Mouse (Mus musculus) C2C12 (cell line): ENCODE data around the gene Fam227b. TPM values are rescaled to one million over a fixed set of nuclear protein-coding genes. Genes with fewer than 3 reads are reported as not detected.

Source experiments
- H3K27me3 ChIP-seq: one replicate; pipeline ENCODE4 v1.6.1; 2011; ENCODE audit not compliant: control insufficient read depth, insufficient read depth, insufficient read length
- H3K36me3 ChIP-seq: one replicate; pipeline ENCODE4 v1.6.1; 2011; ENCODE audit not compliant: control insufficient read depth, insufficient read depth
- H3K4me3 ChIP-seq: one replicate; pipeline ENCODE4 v1.5.1; 2011; ENCODE audit warnings: mild to moderate bottlenecking, control low read depth; ENCODE audit not compliant: poor library complexity, insufficient read depth, severe bottlenecking
- H3K79me2 ChIP-seq: one replicate; pipeline ENCODE4 v1.6.1; 2011; ENCODE audit not compliant: control insufficient read depth, insufficient read depth
- H3K79me3 ChIP-seq: one replicate; pipeline ENCODE4 v1.6.1; 2011; ENCODE audit warnings: low read depth, control low read depth
- H3ac ChIP-seq: one replicate; pipeline ENCODE3; 2011; ENCODE audit warnings: low read depth; ENCODE audit not compliant: control insufficient read depth, insufficient read length
- CEBPB ChIP-seq: IDR thresholded peaks from one replicate; pipeline ENCODE4 v1.6.1; 2011; ENCODE audit warnings: low read depth, mild to moderate bottlenecking, control low read depth, moderate library complexity
- CTCF ChIP-seq: IDR thresholded peaks from one replicate; pipeline ENCODE4 v1.5.1; 2011; ENCODE audit not compliant: control insufficient read depth, insufficient read depth, insufficient read length
- FOSL1 ChIP-seq: IDR thresholded peaks from one replicate; pipeline ENCODE4 v1.8.0; 2011; ENCODE audit warnings: mild to moderate bottlenecking, low read length; ENCODE audit not compliant: poor library complexity, insufficient read depth, severe bottlenecking
- MAX ChIP-seq: IDR thresholded peaks from one replicate; pipeline ENCODE4 v1.6.1; 2011; ENCODE audit warnings: mild to moderate bottlenecking, control low read depth
- MYOD1 ChIP-seq: IDR thresholded peaks from one replicate; pipeline ENCODE4 v1.6.1; 2011; ENCODE audit warnings: low read depth; ENCODE audit not compliant: control insufficient read depth, insufficient read length
- MYOG ChIP-seq: IDR thresholded peaks from one replicate; pipeline ENCODE4 v1.6.1; 2011; ENCODE audit not compliant: control insufficient read depth, insufficient read length; ENCODE audit errors: extremely low read depth
- USF1 ChIP-seq: IDR thresholded peaks from one replicate; pipeline ENCODE4 v1.6.1; 2011; ENCODE audit warnings: low read depth, mild to moderate bottlenecking, control low read depth, moderate library complexity
- polyA plus RNA-seq: library from polyadenylated mRNA; unstranded; fragments of >200 nt; fragmentation: generic; extraction: Trizol; gene quantifications from one replicate; pipeline ENCODE4 v1.2.1, GENCODE M21; 2012; ENCODE audit warnings: missing spikeins

The Fam227b gene
- polyA plus RNA-seq, 1 experiment = not detected

DNA sequence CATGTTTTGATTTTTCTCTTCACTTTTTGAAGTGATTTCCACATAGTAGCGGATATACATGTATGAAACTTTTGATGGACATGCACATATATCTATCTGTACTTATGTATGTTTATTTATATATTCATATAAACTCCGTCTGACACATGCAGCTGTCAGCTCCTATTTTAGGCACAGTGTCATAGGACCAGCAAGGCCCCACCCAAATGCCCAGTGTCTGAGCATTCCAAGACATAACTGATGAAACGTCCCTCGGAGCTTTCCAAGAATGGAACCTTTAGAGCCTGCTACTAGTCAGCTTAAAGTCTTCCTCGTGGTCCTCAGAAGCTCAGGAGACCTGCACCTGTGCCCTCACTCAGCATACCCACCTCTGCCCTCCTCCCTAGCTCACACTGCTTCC is 98.1 kb downstream of the Fam227b start:
- peaks cover 83% of the 10 kb centered on the region for H3K79me3 ChIP-seq
- H3ac ChIP-seq = no peak overlapping the region
- H3K4me3 ChIP-seq = no peak overlapping the region
- peaks cover 99% of the 10 kb centered on the region for H3K79me2 ChIP-seq
- TF ChIP-seq MYOG (no peak), CEBPB (no peak), MAX (no peak), FOSL1 (no peak), USF1 (no peak), MYOD1 (no peak), CTCF (no peak)
- peaks cover 57% of the 10 kb centered on the region for H3K36me3 ChIP-seq
- no peaks in the 10 kb centered on the region for H3K27me3 ChIP-seq

DNA sequence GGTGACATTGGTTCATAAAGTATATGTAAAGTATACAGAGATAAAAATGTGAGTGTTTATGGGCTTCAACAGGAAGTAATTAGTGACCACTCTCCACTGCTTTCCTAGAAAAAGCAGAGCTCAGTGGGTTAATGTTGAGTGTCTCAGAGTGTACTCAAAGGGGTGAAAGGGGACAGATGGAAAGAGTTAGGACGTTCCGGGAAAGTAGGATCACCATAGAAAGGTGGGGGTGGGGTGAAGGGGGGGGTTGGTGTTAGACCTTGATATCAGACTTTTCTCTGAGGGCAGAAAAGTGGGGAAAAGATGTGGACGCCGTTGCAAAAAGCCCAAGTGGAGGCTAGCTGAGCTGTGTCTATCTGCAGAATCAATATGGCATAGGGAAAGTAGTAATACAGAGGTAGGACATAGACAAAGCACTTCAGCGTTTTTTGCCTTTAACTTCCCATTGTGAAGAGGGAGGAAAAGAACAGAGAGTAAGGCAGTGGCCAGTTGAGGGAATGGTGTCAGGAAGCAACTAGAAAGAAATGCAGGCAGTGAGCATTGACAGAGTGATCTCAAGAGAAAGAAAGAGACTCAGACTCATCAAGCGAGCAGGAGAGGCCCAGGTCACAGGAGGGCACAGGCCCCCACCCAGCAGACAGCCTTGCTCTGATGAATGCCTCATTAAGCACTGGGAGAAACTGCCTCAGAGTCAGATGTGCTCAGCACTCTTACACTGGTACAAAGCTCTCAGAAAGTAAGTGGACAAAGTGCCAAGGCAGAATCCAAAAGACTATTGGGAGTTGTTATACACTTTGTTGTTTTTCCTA is 98.9 kb downstream of the Fam227b start:
- no peak overlapping the region for H3ac ChIP-seq
- H3K27me3 ChIP-seq = no peaks in the 10 kb centered on the region
- peaks cover 99% of the 10 kb centered on the region for H3K79me2 ChIP-seq
- peaks cover 59% of the 10 kb centered on the region for H3K36me3 ChIP-seq
- TF ChIP-seq USF1 = no peak
- TF ChIP-seq MYOD1 = no peak
- TF ChIP-seq FOSL1 = no peak
- TF ChIP-seq MYOG = no peak
- TF ChIP-seq CTCF = no peak
- no peak for TF ChIP-seq CEBPB
- H3K4me3 ChIP-seq = no peak overlapping the region
- H3K79me3 ChIP-seq = peaks cover 82% of the 10 kb centered on the region

DNA sequence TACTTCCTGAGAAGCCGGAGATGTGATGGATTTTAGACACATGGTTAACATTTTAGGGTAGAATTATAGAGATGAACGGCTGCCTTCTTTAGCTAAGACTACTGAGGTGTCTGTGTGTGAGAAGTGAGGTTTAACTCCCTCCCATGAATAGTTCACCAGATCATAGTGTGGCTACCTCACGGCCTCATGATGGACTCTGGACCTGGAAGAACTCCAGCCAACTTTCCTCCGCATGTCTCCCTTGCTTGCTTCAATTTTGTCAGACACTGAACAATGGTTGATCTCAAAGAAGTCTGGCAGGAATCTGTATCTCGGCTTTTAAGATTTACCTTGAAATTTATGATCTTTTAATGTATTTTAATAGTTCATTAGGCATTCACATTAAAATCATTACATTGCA is 106.2 kb downstream of the Fam227b start:
- Histone ChIP-seq H3K27me3 (no peaks in the 10 kb centered on the region), H3ac (no peak overlapping the region), H3K79me3 (peaks cover 89% of the 10 kb centered on the region), H3K36me3 (peaks cover 81% of the 10 kb centered on the region), H3K79me2 (peaks cover 99% of the 10 kb centered on the region), H3K4me3 (no peak overlapping the region)
- no peak for TF ChIP-seq FOSL1
- no peak for TF ChIP-seq MYOG
- TF ChIP-seq CEBPB = no peak
- no peak for TF ChIP-seq MYOD1
- TF ChIP-seq USF1 = no peak
- no peak for TF ChIP-seq MAX
- no peak for TF ChIP-seq CTCF

DNA sequence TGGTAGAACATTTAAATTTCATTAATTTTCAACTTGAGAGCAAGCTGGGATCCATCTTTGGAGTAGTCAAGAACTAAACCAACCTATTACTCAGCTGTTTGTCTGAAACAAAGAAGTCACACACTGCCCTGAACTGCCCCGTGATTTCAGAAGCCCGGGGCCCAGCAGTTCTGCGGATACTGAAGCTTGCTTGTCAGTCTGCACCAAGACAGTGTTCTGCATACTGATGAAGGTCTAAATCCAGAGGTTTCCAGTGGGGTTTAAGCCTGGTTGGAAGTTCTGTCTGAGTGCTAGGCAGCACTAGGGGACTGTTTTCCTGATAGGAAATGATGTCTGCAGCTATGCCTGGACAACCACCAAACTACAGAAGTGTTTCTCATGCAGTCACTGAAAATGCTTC is 109.1 kb downstream of the Fam227b start:
- H3K79me2 ChIP-seq = peaks cover 100% of the 10 kb centered on the region
- H3K4me3 ChIP-seq = no peak overlapping the region
- no peak overlapping the region for H3ac ChIP-seq
- no peaks in the 10 kb centered on the region for H3K27me3 ChIP-seq
- H3K36me3 ChIP-seq = peaks cover 85% of the 10 kb centered on the region
- TF ChIP-seq CEBPB (no peak), CTCF (no peak), MYOG (no peak), MYOD1 (no peak), USF1 (no peak), FOSL1 (no peak), MAX (no peak)
- peaks cover 95% of the 10 kb centered on the region for H3K79me3 ChIP-seq

DNA sequence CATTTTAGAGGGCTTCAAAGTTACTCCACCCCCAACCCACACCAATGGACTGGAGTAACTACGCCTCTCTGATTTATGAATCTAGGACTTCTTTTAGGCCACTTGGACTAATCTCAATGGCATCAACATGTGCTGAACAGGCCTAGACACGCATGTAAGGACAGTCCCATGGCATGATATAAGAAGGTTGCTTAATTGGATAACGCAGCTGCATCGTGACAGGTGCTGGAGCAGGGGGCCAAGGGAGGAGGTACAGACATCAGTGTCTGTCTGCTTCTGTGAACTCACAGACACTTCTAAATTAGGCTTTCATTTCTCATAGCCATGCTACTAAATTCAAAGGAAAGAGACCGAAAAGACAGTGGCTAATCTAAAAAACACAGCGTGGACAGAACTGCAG is 110.6 kb downstream of the Fam227b start:
- TF ChIP-seq CEBPB (no peak), MYOG (no peak), MYOD1 (no peak), USF1 (no peak), MAX (no peak), FOSL1 (no peak), CTCF (no peak)
- Histone ChIP-seq H3K36me3 (peaks cover 85% of the 10 kb centered on the region), H3ac (no peak overlapping the region), H3K27me3 (no peaks in the 10 kb centered on the region), H3K4me3 (no peak overlapping the region), H3K79me2 (peaks cover 100% of the 10 kb centered on the region), H3K79me3 (peaks cover 97% of the 10 kb centered on the region)

DNA sequence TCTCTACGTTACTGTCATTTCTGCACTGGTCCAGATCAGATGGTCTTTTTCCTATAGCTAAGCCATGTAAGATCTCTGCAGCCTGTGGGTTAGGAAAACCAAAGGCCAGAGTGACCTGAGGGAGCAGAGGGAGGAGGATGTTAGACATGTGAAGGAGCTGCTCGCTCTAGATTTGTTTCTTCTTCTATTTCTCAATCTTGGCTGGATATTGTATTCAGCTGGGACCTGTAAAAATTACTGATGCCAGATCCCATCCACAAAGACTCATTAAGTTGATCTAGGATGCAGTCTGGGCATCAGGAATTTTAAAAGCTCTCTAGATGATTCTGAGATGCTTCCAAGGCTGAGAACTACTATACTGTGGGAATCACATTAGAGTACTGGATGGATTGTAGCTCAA is 111.2 kb downstream of the Fam227b start:
- TF ChIP-seq CEBPB = no peak
- no peak for TF ChIP-seq FOSL1
- TF ChIP-seq CTCF = no peak
- no peak for TF ChIP-seq USF1
- TF ChIP-seq MYOG = no peak
- Histone ChIP-seq H3K79me3 (peaks cover 98% of the 10 kb centered on the region), H3K36me3 (peaks cover 84% of the 10 kb centered on the region), H3ac (no peak overlapping the region), H3K79me2 (peaks cover 100% of the 10 kb centered on the region), H3K27me3 (no peaks in the 10 kb centered on the region), H3K4me3 (no peak overlapping the region)
